Mouse (Mus musculus): ENCODE measurements around the gene Maged2. TPM values are rescaled to one million over a fixed set of nuclear protein-coding genes. Genes with fewer than 3 reads are reported as not detected.

Maged2 gene
- polyA plus RNA-seq (2017; shearing (Covaris generic)): 10 to 100 TPM; 11.8 to 16.3 TPM

GRCm38 (mm10) chrX:150814139-150814469 lies at the start of gene Maged2:
Gene Maged2 (minus strand): TSS chrX:150814345.

Other genes with a start within 250 kb of the Maged2 start
- gene Pfkfb1, start 226.1 kb downstream of the Maged2 start, polyA plus RNA-seq (2017; shearing (Covaris generic)): 1 to 10 TPM; 3.2 to 3.8 TPM
- gene Apex2, start 224.5 kb downstream of the Maged2 start, polyA plus RNA-seq (2017; shearing (Covaris generic)): 10 to 100 TPM; 13.8 to 22.5 TPM
- not detected for gene Tro, start 156.8 kb downstream of the Maged2 start, polyA plus RNA-seq (2017; shearing (Covaris generic))
- gene Gnl3l, start 203.0 kb upstream of the Maged2 start, polyA plus RNA-seq (2017; shearing (Covaris generic)): 10 to 100 TPM; 15.3 to 20.6 TPM
- gene Fgd1, start 231.8 kb upstream of the Maged2 start, polyA plus RNA-seq (2017; shearing (Covaris generic)): under 1 TPM; 0.23 to 0.69 TPM

Data from activated CD4-positive, CD25-positive, alpha-beta regulatory T cell (primary cell).